Mouse (Mus musculus) frontal cortex, postnatal 36 days (tissue): Measurements from ENCODE around the gene Lnp1.
A peak's percentile ranks its signal among the peaks of the same experiment; 100 is the strongest.
"Not testable (repeated sequence)": the region's sequence is repeated elsewhere in the genome, so short reads cannot be mapped to it uniquely, and the experiment has no call there.

Source experiments
- DNase-seq, 2 experiments: peaks; one replicate each; pipeline ENCODE4 v3.0.0; 2022; ENCODE audit warnings: low spot score in 2 of 2

The Lnp1 gene

DNA sequence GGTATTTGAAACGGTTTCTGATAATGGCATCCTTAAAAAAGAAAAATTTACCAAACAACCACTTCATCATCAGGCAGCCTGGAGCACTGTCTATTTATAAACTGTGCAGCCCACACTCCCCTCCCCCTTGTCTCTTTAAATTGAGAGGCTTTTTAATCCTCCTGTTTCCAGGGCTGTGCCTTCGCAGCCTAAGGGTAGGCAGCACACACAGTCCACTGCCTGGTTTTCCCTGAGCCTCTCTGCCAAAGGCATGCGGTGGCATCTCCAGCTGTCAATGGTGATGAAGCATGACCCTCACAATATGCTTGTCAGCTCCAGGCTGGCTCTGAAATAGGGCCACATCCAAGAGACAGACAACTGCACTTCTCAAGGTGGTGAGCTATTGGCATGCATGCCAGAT is at the start of gene Lnp1:
Gene Lnp1, minus strand, starts transcription at position 39 of the 400 bp plus-strand sequence.
- peak in 1 of 2 experiments; percentile 15 for DNase-seq

GRCm38 (mm10) chr16:56974646-56975045 is 46.8 kb upstream of the Lnp1 start:
- DNase-seq = no peak

GRCm38 (mm10) chr16:56958311-56958710 is 30.4 kb upstream of the Lnp1 start:
- DNase-seq = not testable (repeated sequence)

DNA sequence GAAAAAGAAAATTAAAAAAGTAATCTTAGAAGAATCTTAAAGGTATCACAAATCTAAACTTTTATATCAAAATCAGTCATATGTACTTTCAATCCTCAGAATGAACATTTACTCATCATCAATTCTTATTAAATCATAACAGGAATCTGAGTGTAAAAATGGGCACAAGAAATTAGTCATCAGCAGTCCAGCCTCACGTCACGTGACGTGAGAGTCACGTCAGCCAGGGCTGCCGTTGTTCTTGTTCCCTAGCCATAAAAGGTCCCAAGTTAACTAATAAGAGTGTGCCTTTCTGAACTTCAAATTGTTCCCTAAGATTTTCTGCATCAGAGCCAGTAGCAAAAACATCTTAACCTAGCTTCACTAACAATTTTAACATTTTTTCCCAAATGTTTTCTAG is 21.2 kb upstream of the Lnp1 start:
- DNase-seq = no peak

- DNase-seq = no peak
These were observed 14.5 kb upstream of the Lnp1 start for GRCm38 (mm10) chr16:56942341-56942740.

GRCm38 (mm10) chr16:56920102-56920657 is 7.7 kb downstream of the Lnp1 start:
- DNase-seq = peak; percentile 9 to 33

- DNase-seq = no peak
These were observed 10.6 kb downstream of the Lnp1 start for GRCm38 (mm10) chr16:56917230-56917629.

GRCm38 (mm10) chr16:56908986-56909385 is 18.9 kb downstream of the Lnp1 start:
- no peak for DNase-seq

- not testable (repeated sequence) for DNase-seq
These were observed 25.7 kb downstream of the Lnp1 start for GRCm38 (mm10) chr16:56902206-56902605.

GRCm38 (mm10) chr16:56891583-56891982 is 36.3 kb downstream of the Lnp1 start:
- no peak for DNase-seq

- no peak for DNase-seq
These were observed 41.2 kb downstream of the Lnp1 start for GRCm38 (mm10) chr16:56886616-56887116.

DNA sequence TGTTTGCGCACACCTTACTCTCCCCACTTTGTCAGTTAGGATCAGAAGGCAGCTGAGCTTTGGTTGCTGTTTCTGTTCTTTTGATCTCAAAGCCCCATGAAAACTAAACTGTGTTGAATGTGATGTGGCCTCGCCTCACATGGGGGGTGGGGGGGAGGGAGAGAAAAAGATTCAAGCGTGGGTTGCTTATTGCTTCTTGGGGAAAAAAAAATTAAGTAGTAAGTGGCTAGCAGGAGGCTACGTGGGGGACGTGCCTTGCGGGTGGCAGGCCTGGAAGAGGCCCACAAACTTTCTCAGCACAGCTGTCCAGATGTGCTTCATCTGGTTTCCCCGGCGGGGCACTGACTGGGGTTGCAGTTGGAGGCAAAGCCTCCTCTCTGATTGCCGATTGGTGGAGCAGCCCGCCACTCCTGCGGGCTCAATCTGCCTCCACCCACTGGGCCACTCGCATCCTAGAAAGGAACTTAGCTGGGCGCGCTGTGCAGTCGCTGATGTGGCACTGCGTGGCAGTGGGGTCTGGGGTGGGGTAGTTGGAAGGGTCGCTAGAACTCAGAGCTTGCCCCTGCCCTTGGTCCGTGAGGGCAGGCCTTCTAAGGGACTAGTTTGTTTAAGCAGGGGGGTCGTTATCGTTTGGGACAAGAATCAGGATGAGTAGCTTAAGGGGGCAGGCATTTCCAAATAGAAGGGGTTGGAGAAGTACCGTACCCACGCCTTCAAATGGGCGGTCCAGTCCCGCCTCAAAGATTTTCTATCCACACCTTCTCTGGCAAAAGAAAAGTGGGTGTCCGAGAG is 41.8 kb downstream of the Lnp1 start, which contains the start of gene Tmem45a:
Gene Tmem45a, minus strand, starts transcription at position 343 of the 792 bp plus-strand sequence.
- peak; percentile 58 to 67 for DNase-seq

GRCm38 (mm10) chr16:56884811-56885210 is 43.0 kb downstream of the Lnp1 start:
- no peak for DNase-seq

GRCm38 (mm10) chr16:56873410-56873809 is 54.5 kb downstream of the Lnp1 start:
- DNase-seq = no peak

DNA sequence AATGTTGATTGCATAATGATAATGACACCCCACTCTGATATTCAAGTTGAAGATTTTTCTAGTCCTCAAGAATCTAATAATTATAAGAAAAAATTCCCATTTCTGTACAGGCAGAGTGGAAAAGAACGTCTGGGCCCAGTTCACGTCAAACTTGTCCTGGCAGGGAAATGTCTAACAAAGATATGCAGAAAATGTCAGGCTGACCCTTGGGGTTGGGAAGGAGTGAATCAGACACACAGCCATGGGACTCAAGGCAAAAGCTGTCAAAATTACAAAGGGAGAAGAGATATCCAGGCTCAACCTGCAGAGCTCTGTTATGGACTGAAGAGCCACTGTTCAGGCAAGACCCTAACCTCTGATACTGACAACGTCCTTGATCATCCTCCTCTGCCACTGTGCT is 57.4 kb downstream of the Lnp1 start:
- no peak for DNase-seq

GRCm38 (mm10) chr16:56868361-56868760 is 59.5 kb downstream of the Lnp1 start:
- DNase-seq = no peak

- DNase-seq = no peak
These were observed 60.3 kb downstream of the Lnp1 start for GRCm38 (mm10) chr16:56867591-56867990.
